Mouse (Mus musculus) heart, adult 2 months (tissue): Measurements from ENCODE around the gene Atp5g2. TPM values are rescaled to one million over a fixed set of nuclear protein-coding genes. Genes with fewer than 3 reads are reported as not detected.
A peak's percentile ranks its signal among the peaks of the same experiment; 100 is the strongest.

Source experiments
- DNase-seq, 2 experiments: peaks; one replicate each; pipeline ENCODE4 v3.0.0; 2021
- H3K27ac ChIP-seq: fragments of 200-600 bp; 2 replicates; pipeline ENCODE4 v1.8.1; 2022
- H3K27me3 ChIP-seq: fragments of 200-500 bp; 2 replicates; pipeline ENCODE4 v1.6.1; 2012; ENCODE audit warnings: mild to moderate bottlenecking, low read length, inconsistent platforms, mixed read lengths; ENCODE audit not compliant: control insufficient read depth, insufficient read depth
- H3K36me3 ChIP-seq: fragments of 200-500 bp; 2 replicates; pipeline ENCODE4 v1.6.1; 2012; ENCODE audit warnings: low read length, inconsistent platforms; ENCODE audit not compliant: control insufficient read depth, insufficient read depth
- H3K4me1 ChIP-seq: fragments of 200-500 bp; 2 replicates; pipeline ENCODE4 v1.6.1; 2011; ENCODE audit warnings: low read length; ENCODE audit not compliant: control insufficient read depth, insufficient read depth
- H3K4me3 ChIP-seq: fragments of 200-600 bp; 2 replicates; pipeline ENCODE4 v1.8.1; 2022
- H3K79me2 ChIP-seq: fragments of 200-500 bp; replicated peaks from 2 replicates; pipeline ENCODE4 v1.6.1; 2012; ENCODE audit warnings: mild to moderate bottlenecking, inconsistent platforms, low read length, moderate library complexity, mixed read lengths; ENCODE audit not compliant: control insufficient read depth, insufficient read depth
- H3K9ac ChIP-seq: fragments of 200-500 bp; 2 replicates; pipeline ENCODE4 v1.6.1; 2012; ENCODE audit warnings: low read depth, mild to moderate bottlenecking, control low read depth, inconsistent platforms, low read length, mixed read lengths
- CTCF ChIP-seq: fragments of 200-600 bp; IDR thresholded peaks from 2 replicates; pipeline ENCODE4 v1.8.1; 2022; ENCODE audit warnings: antibody characterized with exemption, mild to moderate bottlenecking, moderate library complexity
- EP300 ChIP-seq: fragments of 200-500 bp; IDR thresholded peaks from 2 replicates; pipeline ENCODE4 v1.6.1; 2011; ENCODE audit warnings: low read depth, low read length, control low read depth; ENCODE audit not compliant: insufficient read depth
- POLR2A ChIP-seq: fragments of 200-500 bp; IDR thresholded peaks from 2 replicates; pipeline ENCODE4 v1.6.1; 2011; ENCODE audit warnings: mild to moderate bottlenecking, low read depth, low read length, control low read depth; ENCODE audit not compliant: insufficient read depth
- WGBS: fragments of 180-500 bp; shearing (Covaris S2); methylation state at CpG from one replicate; pipeline ENCODE4 v1.1.7; 2018; 5-methylcytosine and 5-hydroxymethylcytosine counted together
- intact Hi-C: fragments of 180-260 bp; cut with DNase I; formaldehyde crosslinking; loops from one replicate; pipeline ENCODE4 v1.15.1; 2025
- polyA plus RNA-seq: library from polyadenylated mRNA; depleted of rRNA; stranded (reverse); fragments of >200 nt; gene quantifications from 2 replicates; pipeline ENCODE4 v1.2.3, GENCODE M21; 2012
- total RNA-seq, 2 experiments: library from RNA; stranded (reverse); gene quantifications; 2 replicates each; pipeline ENCODE4 v1.2.3; 2021

Gene Atp5g2
- total and polyA plus RNA-seq, 3 experiments = 30.6 to 578 (median 33.5) TPM

DNA sequence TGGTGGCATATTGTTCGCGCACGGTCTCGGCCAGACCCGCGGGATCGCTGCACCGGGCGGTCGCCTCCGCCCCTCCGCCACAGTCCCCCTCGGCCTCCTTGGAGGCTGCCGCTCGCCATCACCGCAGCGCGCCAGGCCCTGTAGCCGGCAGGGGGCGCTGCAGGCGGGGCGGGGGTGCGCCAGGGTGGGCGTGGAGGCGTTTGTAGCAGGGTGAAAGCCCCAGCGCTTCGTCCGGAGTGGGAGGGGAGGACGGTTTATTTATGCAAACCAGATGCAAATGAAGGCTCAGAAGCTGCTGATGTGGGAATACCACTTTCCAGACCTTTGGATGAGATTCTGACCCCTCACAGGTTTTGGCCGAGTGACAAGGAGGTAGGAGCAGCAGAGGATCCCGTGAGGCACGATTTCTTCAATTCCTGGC, 20.8 kb upstream of the Atp5g2 start:
- H3K4me3 ChIP-seq = peak overlapping the region; percentile 64
- H3K27ac ChIP-seq = no peak overlapping the region
- under 1% methylated on average over 31 of the region's 32 CpGs for WGBS
- no peak for TF ChIP-seq POLR2A
- no peak for TF ChIP-seq EP300
- peak; percentile 91 for TF ChIP-seq CTCF
- peak; percentile 48 to 78 for DNase-seq
- peaks cover 7% of the 10 kb centered on the region for H3K27me3 ChIP-seq
- no peaks in the 10 kb centered on the region for H3K79me2 ChIP-seq
- no peaks in the 10 kb centered on the region for H3K36me3 ChIP-seq
- no peaks in the 10 kb centered on the region for H3K4me1 ChIP-seq
- intact Hi-C loops = no loop called here
- H3K9ac ChIP-seq = no peak overlapping the region; the same call in 1 of the 2 replicates

GRCm38 (mm10) chr15:102692321-102692804, 20.2 kb upstream of the Atp5g2 start:
- intact Hi-C loops = no loop called here

DNA sequence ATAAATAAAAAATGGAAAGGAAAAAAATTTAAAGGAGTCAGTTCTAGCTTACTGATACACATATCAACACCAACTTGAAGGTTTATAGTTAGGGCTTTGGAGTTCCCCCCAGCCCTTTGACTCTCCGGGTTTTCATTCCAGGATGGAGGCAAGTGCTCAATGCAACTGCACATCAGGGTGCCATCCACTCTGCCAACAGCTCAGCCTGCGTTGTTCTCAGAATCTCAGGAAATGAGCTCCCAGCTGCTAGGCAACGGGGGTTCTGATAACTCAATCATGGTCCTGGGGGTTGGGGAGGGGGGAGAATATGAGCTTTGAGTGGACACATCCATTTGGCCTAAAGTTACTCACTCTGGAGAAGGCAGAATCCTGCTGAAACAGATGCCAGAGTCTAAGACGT, 13.6 kb upstream of the Atp5g2 start:
- no peak overlapping the region for H3K27ac ChIP-seq
- H3K79me2 ChIP-seq = no peaks in the 10 kb centered on the region
- no peak for TF ChIP-seq POLR2A
- TF ChIP-seq EP300 = no peak
- no peak for TF ChIP-seq CTCF
- DNase-seq = no peak
- H3K4me3 ChIP-seq = no peak overlapping the region
- WGBS = 32% methylated on average over 4 of the region's 4 CpGs
- peaks cover 2% of the 10 kb centered on the region; the same call in 1 of the 2 replicates for H3K27me3 ChIP-seq
- no peak overlapping the region for H3K9ac ChIP-seq
- intact Hi-C loops = no loop called here
- H3K4me1 ChIP-seq = no peaks in the 10 kb centered on the region
- no peaks in the 10 kb centered on the region for H3K36me3 ChIP-seq

More at GRCm38 (mm10) chr15:102692321-102692804, 20.2 kb upstream of the Atp5g2 start:
- no peak for TF ChIP-seq EP300
- no peak for TF ChIP-seq POLR2A
- TF ChIP-seq CTCF = no peak
- WGBS = 6% methylated on average over 26 of the region's 26 CpGs
- H3K4me1 ChIP-seq = no peaks in the 10 kb centered on the region
- no peaks in the 10 kb centered on the region for H3K36me3 ChIP-seq
- H3K4me3 ChIP-seq = peak overlapping the region; percentile 64
- no peaks in the 10 kb centered on the region for H3K79me2 ChIP-seq
- H3K27ac ChIP-seq = no peak overlapping the region
- H3K9ac ChIP-seq = peak overlapping the region; percentile 3; the same call in 1 of the 2 replicates
- DNase-seq = peak in 1 of 2 experiments; percentile 30
- H3K27me3 ChIP-seq = peaks cover 7% of the 10 kb centered on the region

DNA sequence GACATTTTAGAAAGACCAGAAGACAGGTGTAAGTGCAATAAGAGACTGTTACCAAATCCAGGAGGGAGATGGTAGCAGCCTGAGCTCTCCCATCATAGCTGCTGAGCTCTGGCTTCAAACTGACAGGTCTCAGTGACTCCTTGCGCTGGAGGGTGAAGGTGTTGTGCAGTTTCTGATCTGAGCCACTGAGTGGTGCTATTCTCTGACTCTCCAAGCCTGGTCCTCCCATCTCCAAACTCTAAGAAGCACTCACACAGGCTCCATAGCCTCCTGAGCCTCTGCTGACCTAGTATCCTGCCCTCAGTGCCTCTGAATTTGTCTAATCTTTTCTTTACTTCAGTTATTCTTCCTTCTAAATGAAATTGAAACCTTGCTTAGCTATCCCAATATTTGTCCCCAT, 11.5 kb upstream of the Atp5g2 start:
- intact Hi-C loops = no loop called here
- Histone ChIP-seq H3K79me2 (no peaks in the 10 kb centered on the region), H3K27me3 (peaks cover 2% of the 10 kb centered on the region; the same call in 1 of the 2 replicates), H3K4me1 (no peaks in the 10 kb centered on the region), H3K9ac (no peak overlapping the region), H3K4me3 (no peak overlapping the region), H3K36me3 (no peaks in the 10 kb centered on the region), H3K27ac (no peak overlapping the region)
- TF ChIP-seq EP300 (no peak), CTCF (peak; percentile 50), POLR2A (no peak)
- WGBS = 18% methylated on average over 1 of the region's 1 CpGs
- no peak for DNase-seq

DNA sequence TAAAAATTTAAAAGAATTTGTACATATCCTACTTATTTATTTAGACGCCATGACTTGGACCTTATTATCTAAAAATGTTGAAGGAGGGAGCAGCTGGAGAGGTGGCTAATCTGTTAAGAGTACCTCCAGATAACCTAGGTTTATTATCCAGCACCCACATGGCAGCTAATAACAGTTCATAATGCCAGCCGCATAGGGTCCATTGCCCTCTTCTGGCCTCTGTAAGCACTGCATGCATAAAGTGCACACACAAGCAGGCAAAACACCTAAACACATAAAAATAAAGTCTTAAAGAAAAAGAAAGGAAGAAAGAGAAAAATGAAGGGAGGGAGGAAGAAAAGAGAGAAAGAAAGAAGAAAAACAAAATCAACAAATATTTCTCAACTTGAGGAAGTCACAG, 4.2 kb upstream of the Atp5g2 start:
- TF ChIP-seq EP300 (no peak), CTCF (peak; percentile 38)
- H3K9ac ChIP-seq = no peak overlapping the region
- H3K36me3 ChIP-seq = no peaks in the 10 kb centered on the region
- WGBS = 92% methylated on average over 2 of the region's 2 CpGs
- H3K27ac ChIP-seq = no peak overlapping the region
- H3K4me3 ChIP-seq = no peak overlapping the region
- H3K27me3 ChIP-seq = no peaks in the 10 kb centered on the region
- no peaks in the 10 kb centered on the region for H3K79me2 ChIP-seq
- DNase-seq = no peak
- peaks cover 1% of the 10 kb centered on the region; the same call in 1 of the 2 replicates for H3K4me1 ChIP-seq
- intact Hi-C loops = loop anchor here (10.0 kb wide), 1 partner anchor 602 kb away; the partner anchor contains the start of gene Eif4b

GRCm38 (mm10) chr15:102673548-102673947, 1.4 kb upstream of the Atp5g2 start:
- Histone ChIP-seq H3K27me3 (no peaks in the 10 kb centered on the region), H3K36me3 (no peaks in the 10 kb centered on the region; the same call in 1 of the 2 replicates), H3K4me3 (peak overlapping the region; percentile 52), H3K9ac (no peak overlapping the region), H3K4me1 (peaks cover 3% of the 10 kb centered on the region), H3K27ac (peak overlapping the region; percentile 97), H3K79me2 (peaks cover 5% of the 10 kb centered on the region)
- intact Hi-C loops = loop anchor here (5.0 to 10.0 kb wide), 2 partner anchors 81 to 599 kb away; partner anchors contain the start of gene Eif4b
- TF ChIP-seq CTCF (no peak), EP300 (0 out of 2 replicates have a peak, but pooled peaks have one; percentile 13), POLR2A (peak; percentile 80)
- 8% methylated on average over 10 of the region's 10 CpGs for WGBS
- peak; percentile 55 to 74 for DNase-seq
